Mouse (Mus musculus) liver, adult 2 months (tissue): Measurements from ENCODE around the gene Tmem262.

Experiments
- CTCF ChIP-seq: fragments of 200-500 bp; IDR thresholded peaks from 2 replicates; pipeline ENCODE4 v1.5.1; 2011; ENCODE audit warnings: low read depth, low read length, control low read depth
- POLR2A ChIP-seq: fragments of 200-500 bp; IDR thresholded peaks from 2 replicates; pipeline ENCODE4 v1.6.1; 2011; ENCODE audit warnings: low read length, control low read depth; ENCODE audit not compliant: insufficient read depth; ENCODE audit errors: extremely low read depth

DNA sequence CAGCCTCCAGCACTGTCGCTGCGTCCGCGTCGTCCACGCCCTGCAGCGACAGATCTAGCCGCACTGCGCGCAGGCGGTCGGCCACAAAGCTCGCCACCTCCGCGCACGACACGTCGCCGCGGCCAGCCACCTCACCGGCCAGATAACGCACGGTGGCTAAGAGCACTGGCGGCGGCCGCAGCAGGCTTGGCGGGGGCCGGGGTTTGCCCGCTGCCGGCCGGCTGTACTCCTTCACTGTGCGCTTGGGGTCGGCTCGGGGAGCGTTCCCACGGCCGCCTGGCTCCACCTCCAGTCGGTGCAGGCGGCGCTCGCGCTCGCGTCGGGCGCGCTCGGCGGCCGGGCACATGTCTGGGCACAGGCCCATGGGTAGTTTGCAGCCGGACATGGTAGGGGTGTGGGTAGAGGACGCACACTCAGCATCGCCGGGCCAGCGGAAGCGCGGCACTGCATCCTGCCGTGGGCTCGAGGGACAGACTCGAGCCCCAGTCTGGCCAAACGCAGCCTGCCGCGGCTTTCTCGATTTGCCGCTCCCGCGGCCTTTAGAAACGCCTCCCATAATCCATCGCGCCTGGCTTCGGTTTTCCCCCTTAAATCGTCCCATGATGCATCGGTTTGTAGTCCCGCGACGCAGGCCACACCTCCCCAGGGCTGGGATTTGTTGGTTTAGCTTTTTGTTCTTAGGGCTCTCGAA lies 38.3 kb downstream of the Tmem262 start, which contains the start of gene Sac3d1:
- TF ChIP-seq CTCF (no peak), POLR2A (0 out of 2 replicates have a peak, but pooled peaks have one; percentile 39)
